Mouse (Mus musculus) megakaryocyte, embryonic 14.5 days (primary cell): ENCODE data around the gene Bahd1.

Experiments used
- FLI1 ChIP-seq: IDR thresholded peaks from 2 replicates; pipeline ENCODE4 v1.6.1; 2012; ENCODE audit warnings: low read length, inconsistent platforms, mixed read lengths
- GATA1 ChIP-seq: IDR thresholded peaks from 3 replicates; pipeline ENCODE4 v1.6.1; 2012; ENCODE audit warnings: mixed read lengths, low read length, inconsistent platforms, borderline replicate concordance

DNA sequence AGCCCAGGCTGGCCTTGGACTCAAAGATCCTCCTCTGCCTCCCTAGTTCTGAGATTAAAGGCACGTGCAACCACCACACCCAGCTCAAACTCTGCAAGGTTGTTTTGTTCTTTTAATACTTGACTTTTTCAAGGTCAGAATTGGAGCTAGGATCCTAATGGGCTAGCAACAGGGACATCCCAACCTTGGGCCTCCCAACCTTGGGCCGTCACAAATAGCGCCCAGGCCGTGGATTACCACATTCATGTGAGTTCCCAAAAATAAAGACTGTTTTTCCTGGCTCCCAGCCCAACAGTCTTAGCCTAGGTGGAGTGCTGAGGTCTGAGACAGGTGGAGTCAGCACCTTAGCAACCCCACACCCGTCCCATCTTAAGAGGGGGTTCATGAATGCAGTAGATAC is 18.2 kb upstream of the Bahd1 start:
- TF ChIP-seq FLI1 (no peak), GATA1 (no peak)
